Mouse (Mus musculus): Measurements from ENCODE around the gene Zbtb40.
A peak's percentile ranks its signal among the peaks of the same experiment; 100 is the strongest.

The Zbtb40 gene

DNA sequence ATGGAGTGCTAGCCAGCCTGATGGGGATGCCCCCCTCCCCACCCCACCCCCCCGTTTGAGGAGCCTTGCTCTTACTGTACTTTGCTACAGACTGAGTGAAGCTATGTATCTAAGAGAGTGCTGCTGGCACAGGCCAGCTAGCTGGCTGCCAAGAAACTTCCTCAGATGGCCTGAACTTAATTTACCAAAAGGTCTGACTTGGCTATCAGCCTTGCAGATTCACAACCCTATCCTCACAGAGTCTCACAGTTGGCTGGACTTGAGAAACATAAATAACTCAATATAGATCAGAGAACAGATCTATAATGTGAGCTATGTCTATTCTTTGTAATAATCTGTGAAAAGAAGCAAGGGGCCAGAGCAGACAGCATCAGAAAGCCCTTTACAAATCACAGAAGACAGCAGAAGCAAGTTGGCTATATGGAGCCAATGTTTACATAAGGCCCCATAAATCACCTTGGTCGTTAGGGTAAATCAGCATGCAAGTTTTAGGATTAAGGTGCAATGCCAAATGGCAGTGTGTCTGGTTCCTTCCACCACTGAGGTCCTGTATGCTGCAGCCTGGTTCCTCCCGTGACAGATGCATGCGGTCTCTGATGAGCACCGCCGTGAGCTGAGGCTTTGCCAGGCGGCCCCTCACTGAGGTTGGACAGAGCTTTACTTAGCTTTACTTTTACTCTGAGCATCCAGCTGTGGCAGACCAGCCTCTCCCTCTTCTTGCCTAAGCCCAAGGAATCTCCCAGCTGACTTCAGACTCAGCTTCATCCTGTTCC lies 15.3 kb downstream of the Zbtb40 start:
- no peak for DNase-seq (ENCODE audit: low spot score)

DNA sequence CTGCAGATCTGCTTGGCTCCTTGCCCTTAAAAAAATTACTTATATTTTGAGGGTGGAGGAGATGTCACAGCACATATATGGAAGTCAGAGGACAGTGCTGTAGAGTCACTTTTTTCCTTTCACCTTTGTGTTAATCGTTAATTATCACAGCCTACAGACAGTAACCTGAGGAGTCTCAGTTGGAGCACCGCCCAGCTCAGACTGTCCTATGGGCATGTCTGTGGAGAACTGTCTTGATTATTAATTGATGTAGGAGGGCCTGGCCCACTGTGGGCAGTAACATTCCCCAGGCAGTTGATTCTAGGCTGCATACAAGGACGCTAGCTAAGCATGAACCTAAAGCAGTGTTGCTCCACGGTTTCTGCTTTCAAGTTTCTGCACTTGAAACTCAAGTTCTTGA lies 16.1 kb downstream of the Zbtb40 start:
- no peak for DNase-seq (ENCODE audit: low spot score)

DNA sequence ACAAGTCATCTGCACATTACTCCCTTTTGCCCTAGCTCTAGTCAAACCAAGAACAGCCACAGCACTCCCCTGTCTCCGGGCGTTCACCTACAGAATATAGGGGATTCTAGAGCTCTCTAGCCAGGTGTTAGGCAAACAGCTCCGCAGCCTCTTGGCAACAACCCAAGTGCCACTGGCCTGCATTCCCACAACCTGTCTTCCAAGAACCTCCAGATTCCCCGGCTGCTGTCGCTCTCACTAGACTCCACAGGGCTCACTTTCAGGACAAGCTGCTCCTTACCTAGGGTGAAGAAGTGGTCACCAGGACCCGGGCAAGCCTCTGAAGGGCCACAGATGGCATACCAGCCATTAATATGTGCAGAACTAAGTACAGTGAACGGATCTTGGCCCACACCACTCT lies 17.3 kb downstream of the Zbtb40 start:
- DNase-seq (ENCODE audit: low spot score): no peak

DNA sequence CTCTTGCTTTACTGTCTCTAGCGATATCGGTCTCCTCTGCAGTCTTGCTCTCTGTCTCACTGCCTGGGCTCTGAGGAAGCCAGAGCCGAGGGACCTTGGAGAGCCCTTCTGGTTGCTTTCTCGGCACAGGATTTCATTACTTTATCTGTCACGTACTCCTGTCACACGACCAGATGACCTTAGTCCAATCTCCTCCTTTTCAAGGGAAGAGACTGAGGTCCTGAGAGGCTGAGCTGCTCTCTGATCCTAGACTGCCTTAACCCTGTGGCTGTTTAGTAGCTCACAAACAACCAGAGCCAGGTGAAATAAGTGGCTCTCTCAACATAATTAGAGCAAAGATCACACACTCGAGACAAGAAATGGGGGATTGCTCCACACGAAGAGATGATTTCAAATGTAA lies 19.3 kb downstream of the Zbtb40 start:
- no peak for DNase-seq (ENCODE audit: low spot score)

DNA sequence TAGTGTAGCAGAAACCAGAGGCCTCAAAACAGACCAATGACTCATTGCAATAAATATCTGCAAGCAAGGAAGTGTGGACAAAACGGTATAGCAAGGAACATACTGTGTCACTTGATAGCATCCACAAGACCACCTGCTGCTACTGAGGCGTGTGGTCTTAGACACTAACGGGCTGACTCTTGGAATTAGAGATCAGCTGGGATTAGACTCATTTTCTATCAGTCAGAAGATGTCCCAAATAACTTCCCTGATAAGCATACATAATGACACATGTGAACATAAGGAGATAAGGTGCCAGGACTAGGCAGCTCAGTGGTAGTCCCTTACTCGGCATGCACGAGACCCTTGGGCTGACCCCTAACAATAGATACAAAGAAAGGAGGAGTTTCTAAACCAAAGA lies 21.6 kb downstream of the Zbtb40 start:
- no peak for DNase-seq (ENCODE audit: low spot score)

DNA sequence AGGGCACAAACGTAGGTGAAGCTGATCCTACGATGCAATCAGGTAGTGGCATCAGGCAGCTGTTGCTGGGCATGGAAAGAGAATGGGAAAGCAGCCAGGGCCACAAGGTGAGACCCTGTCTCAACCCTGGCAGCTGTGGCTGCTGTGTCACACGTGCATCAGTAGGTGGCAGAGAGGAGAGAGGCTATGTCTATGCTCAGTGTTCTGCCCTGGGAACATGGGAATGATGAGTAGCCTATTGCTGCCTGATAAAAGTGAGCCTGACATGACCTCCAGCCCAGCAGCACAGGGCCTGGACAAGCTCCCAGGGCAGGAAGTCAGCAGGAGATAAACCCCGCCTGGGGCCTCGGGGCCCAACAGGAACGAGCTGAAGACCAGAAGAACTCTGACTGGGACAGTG lies 23.0 kb downstream of the Zbtb40 start:
- no peak for DNase-seq (ENCODE audit: low spot score)

DNA sequence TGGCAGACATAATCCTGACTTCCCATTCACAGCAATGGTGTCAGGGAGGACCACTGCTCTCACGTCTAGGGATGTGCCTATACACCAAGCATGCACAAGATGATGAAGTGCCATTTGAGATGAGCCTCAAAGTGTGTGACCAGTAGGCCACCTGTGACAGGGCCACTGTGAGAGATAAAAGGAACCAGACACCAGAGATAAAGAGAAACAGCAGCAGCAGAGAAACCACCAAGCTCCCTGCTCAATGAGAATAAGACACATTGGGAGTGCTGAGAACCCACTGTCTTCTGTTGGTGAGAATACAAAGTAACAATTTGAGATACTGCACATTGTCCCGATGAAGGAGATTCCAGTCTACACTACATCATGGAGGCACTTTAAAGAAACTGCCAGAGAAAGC lies 23.5 kb downstream of the Zbtb40 start:
- no peak for DNase-seq (ENCODE audit: low spot score)

DNA sequence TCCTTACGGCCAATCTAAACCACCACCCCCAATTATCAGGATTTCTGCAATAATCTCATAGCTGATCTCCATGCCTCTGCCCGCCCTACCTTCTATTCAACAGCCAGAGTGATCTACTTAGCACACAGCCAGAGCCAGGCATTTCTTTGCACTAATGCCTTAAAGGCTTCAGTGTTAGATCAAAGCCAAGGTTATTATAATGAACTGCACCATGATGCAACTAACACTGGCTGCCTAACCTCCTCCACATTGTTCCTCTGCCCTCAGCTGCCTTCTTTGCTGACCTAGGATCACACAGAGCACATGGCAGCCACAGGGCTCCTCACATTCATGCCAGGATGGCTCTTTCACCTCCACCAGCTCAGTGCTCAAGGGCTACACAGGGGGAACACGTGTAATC lies 28.5 kb downstream of the Zbtb40 start:
- no peak for DNase-seq (ENCODE audit: low spot score)

DNA sequence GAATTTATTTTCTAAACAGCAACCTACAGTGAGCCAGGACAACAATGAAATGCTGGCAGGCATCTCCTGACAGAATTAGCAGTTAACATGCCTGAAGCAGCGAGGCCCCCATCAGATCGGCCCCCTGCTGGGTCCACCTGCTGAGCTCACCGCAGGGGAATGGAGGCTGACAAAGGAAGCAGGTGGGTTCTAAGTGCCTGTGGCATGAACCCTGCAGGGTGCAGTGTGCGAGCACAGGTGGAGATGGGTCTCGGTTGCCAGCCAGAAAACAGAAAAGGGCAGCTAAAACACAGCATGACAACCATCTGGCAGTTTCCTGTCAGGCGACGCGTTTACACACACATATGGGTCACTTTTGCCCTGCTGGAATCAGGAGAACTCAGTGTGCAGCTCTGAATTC lies 32.7 kb downstream of the Zbtb40 start:
- peak; percentile 29 for DNase-seq (ENCODE audit: low spot score)

DNA sequence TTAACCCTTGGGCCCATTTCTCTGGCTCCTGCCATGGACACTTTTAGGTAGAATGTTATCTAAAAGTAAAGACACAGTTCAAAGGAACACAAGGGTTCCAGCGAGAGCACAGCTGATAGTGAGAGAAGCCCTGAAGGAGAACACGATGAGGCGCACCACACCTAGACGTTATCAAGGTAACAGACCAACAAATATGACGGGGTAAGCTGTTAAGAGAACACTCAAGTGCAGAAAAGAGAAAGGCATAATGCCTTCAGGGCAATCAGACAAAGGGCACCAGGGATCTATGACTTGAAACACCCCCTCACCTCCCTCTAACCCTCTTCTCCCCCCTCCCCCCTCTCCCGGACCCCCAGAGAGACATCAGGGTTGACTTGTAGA lies 33.1 kb downstream of the Zbtb40 start:
- no peak for DNase-seq (ENCODE audit: low spot score)

DNA sequence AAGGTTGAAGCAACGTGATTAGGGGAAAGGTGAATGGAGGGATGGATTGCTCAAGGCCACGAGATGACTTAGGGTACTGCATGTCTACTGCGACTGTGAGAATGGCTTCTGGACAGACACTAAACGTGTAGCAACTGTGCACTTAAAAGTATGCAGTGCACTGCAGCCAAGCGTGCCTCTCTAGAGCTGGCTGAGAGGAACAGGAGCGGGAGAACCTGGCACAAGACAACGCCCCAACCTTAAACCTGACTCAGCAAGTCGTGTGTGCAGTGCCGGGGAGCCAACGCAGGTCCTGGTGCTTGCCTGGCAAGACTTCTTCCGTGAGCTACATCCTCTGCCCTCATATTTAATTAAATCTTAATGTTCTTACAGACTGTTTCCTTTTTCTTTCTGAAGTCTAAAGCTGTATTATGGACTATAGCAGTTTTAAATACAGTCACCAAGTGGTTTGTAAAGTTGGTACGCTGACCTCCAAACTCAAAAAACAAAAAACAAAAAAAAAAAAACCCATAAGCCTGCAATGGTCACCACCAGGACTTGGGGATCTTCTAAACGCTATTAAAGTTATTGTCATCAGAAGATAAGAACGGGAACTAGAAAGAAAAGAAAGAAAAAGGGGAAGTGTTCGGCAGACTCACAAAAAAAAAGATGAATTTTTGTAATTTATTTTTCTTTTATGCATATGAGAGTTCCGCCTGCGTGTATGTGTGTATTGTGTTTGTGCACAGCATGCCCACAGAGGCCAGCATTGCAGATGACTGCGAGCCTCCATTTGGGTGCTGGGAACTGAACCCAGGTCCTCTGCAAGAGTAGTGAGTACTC lies 33.7 kb downstream of the Zbtb40 start:
- DNase-seq (ENCODE audit: low spot score): no peak

DNA sequence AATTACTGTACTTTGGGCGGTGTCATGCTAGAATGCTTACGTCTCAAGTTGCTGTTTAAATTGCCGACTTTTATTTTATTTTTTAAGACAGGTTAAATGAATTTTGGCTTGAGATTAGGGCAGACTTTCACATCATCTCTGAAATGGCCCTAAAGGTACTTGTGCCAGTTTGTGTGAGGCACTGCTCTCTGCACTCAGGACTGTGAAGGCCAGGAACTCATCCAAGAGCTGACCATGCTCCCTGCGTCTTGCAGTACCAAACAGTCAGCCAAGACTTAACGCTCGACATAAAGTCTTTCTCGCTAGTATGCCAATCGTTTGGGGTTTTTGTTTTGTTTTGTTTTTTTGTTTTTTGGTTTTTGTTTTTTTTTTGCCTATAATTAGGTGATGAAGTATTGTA lies 34.5 kb downstream of the Zbtb40 start:
- no peak for DNase-seq (ENCODE audit: low spot score)

DNA sequence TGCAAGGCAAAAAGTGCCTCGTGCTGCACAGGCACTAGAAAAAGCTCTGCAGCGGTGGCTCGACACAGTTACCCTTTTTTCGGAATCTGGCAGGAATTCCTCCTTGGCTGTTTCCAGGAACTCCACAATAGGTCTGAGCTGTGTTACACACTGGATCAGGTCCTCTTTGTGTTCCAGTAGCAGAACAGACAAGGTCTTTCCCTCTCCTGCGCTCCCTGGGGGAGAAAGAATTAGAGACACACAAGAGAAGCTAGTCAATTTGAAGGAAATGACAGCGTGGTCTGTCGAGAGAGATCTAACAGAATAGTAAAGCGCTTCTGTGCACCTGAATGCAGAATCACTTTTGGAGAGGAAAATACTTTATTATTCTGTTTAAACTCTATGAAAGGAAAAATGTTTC lies 41.6 kb downstream of the Zbtb40 start:
- DNase-seq (ENCODE audit: low spot score): no peak

DNA sequence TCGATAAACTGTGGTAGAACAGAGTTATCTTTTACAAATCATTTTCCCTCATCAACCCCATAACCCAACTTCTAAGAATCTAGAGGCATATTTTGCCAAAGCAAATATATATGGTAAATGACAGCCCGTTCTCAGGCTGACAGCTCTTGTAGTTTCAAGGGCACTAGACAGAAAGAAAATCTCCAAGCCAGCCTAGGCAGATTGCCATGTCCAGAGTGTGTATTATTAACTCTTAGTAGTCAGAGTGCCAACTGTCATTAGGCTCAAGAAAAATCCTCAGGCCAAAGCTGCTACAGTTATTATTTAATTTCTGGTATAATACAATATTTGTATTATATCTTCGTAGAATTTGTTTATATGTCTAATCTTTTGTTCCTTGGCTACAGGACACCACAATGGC lies 46.8 kb downstream of the Zbtb40 start:
- DNase-seq (ENCODE audit: low spot score): no peak

DNA sequence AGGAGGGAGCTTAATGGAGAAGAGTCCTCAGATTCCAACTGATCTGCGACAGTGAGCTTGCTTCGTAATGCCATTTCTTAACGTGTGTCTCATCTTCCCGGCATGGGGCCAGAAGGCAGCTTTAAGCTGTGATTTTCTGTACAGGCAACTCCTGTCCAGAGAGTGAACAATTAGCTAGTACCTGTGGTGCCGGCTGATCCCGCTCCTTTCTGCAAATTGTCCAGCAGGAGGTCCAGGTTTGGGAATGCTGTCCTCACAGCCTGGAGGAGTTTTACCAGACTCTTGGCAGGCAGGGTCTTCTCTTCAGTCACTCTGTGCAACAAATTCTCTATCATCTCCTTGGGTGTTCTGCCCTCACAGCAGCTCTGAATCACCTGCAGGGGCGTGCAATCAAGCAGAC lies 47.6 kb downstream of the Zbtb40 start:
- no peak for DNase-seq (ENCODE audit: low spot score)

DNA sequence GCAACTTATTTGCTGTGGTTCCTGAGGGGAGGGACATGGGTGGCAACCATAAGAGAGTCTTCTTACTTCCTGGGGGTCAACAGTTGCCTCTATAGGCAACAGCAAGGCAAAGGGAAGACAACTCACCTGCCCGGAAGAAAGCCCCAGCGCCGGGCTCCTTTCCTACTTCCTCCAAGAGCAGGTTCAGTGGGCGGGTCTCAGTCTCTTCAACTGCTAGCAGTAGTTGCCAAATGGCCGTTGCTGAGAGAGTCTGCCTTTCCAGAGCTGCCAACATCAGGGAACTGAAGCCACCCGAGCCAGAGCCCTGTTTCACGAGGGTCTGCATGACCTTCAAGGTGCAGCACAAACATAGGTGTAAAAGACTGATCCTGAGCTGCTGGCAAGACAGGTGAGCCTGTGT lies 50.2 kb downstream of the Zbtb40 start:
- DNase-seq (ENCODE audit: low spot score): no peak

DNA sequence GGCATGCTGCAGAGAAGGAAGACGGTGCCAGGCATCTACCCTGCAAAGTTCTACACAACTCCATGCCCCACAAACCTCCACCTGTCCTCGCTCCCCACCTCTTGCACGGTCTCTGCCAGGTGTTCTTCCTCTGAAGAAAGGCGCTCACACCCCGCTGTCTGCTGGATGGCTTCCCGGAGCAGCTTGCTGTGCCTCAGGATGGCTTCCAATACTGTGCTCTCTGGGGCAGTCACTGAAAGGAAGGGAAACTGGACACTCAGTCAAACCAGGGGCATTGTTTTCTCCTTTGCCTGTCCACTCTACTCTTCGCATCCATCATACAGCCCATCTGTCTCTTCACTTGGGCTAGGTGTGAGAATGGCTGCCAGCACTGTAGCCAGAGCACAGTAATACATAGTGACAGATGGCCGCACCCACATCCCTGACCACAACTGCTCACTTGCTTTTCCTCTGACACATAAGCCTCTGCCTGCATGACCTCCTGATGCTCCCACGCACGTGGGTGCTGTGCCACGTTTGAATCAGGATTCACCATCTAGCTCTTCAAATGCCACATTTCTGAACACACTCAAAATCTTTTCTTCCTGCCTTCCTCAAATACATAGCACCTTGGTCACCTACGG lies 50.8 kb downstream of the Zbtb40 start:
- no peak for DNase-seq (ENCODE audit: low spot score)

DNA sequence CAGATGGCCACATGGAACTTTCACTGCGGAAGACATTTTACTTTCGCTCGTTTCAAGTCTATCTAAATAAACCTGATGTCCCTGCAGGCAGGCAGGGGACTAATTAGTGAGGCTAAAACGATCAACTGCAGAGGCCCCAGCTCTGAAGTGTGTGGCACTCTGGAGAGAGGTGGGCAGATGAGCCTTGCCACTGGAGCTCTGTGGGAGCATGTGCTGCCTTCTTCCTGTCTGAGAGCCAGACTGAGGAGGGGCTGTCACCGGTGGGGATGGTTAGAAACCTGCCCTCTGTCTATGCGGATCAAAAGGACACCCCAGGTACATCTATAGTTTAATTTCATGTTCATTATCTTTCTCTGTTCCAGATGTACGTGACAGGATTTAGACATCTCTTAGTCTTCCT lies 51.7 kb downstream of the Zbtb40 start:
- no peak for DNase-seq (ENCODE audit: low spot score)

DNA sequence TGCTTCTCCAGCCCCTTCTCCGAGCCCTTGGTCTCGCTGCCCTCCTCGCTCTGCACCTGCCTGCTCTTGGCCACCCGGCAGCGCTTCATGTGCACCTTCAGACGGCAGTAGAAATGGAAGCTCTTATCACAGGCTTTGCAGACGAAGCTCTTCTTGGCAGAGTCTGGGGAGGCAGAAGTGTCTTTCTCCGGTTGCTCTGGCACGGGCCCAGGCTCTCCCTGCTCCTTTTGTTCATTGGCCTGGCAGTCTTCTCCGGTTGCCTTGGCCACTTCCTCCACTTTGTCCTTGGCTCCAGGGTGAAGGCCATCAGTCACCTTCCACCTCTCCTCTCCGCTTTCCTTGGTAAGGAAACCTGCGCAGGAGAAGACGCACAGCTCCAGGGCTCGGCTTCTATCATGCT lies 53.2 kb downstream of the Zbtb40 start:
- no peak for DNase-seq (ENCODE audit: low spot score)

DNA sequence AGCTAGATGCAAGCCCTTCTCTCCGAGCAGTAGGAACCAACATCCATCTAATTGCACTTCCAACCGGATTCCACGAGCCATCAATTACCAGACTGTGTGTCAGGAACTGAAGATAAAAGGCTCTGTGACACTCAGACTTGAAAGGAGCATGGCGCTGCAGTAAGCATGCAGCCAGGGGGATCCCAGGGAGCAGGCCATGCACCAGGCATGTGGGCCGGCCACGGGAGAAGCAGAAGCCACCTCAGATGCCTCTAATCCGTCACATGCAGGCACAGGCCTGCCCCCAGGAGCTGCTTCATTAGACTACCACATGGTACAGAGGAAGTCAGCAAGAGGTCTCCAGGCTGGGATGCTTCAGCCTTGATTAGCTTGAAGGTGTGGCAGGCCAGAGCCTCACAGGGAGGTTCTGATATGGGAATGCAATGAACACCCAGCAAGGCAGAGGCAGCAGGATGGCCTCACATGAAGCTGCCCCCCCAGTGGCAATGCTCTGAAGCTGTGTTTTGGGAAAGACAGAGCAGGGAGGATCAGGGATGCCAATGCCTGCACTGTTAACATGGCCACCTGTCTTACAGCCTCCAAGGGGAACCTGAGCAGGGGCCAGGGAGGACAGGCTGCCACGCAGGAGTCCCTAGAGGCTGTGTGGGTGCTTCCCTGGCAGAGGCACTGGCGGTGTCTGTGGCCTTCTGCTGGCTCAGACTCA lies 66.5 kb downstream of the Zbtb40 start:
- DNase-seq (ENCODE audit: low spot score): no peak

DNA sequence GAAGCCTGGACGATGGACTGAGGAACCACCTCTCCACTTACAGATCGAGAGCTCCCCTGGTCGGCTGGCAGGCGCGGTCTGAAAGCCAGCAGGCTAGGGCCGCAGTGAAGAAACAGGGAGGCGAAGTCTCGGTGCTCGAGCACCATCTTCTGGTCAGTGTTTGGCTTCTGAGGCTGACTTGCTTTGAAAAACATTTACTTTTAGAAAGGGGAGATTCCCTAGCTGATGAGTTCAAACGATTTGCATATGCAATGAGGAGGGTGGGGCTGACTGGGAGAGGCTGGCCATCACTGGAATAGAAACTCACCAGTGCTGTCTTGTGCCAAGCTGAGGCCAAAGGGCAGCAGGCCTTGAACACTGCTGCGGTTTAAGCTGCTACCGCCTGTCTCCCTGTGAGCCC lies 67.3 kb downstream of the Zbtb40 start:
- DNase-seq (ENCODE audit: low spot score): peak; percentile 75

DNA sequence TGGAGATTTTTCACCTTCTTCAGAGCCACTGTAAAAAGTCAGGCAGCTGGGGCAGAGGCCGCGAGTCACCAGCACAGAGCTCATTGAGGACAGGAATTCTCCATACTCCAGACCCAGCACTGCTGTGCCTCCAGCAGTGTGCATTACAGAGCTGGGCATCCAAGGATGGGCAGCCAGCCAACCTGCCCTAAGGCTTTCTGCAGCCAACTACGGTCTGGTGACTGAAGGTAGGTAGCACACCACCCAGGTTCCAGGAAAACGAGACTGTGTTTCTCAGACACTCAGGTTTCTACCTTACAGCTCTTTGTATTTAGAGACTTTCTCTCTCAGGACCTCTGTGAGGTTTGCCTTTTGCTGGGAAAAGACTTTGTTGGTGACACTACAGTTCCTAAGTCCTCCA lies 67.7 kb downstream of the Zbtb40 start:
- no peak for DNase-seq (ENCODE audit: low spot score)

DNA sequence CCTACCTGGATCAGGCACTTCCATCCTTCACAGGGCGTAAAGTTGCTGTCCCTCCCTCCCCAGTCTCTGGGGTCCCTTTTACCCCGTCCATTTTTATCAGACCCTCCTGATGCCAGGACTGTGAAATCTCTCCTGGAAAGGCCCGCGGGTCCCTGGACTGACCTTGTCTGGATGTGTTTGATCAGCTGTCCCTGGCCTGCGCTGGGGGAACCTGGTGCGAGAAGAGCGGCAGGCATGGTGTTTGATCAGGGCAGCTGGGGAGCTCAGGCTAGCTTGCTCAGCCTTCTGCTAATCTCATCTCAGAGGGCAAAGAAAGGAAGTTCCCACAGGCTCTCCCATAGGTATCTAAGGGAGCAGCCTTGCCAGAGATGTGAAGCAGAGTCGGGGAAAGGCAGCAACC lies 71.4 kb downstream of the Zbtb40 start:
- no peak for DNase-seq (ENCODE audit: low spot score)

Measured in retina, embryonic 14.5 days (tissue).